Mouse (Mus musculus): Measurements from ENCODE around the gene Osbpl3. TPM values are rescaled to one million over a fixed set of nuclear protein-coding genes. Genes with fewer than 3 reads are reported as not detected.
A peak's percentile ranks its signal among the peaks of the same experiment; 100 is the strongest.

The Osbpl3 gene
- total and polyA plus RNA-seq, 2 experiments from 2014 or later: 3.6 to 5.6 TPM

DNA sequence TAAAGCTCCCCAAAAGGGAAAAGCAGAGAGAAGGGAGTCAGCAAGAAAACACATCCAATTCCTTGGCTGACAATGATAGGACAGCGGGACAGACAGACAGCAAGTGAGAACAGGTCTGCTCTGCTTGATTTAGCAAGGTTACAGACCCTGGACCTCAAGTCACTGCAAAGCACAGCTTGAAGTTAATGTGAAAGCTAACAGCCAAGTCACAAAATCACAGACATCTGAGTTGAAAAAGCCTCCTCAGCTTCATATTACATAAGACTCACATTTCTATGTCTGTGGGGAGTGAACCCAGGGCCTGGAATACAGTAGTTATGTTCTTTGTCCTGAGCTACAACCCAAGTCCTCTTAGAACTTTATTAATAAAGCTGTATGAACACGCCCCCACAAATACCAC is 35.6 kb downstream of the Osbpl3 start:
- H3K27me3 ChIP-seq (ENCODE audit: insufficient read depth, low read length): no peaks in the 10 kb centered on the region
- H3K9me3 ChIP-seq (ENCODE audit: low read length): no peaks in the 10 kb centered on the region
- H3K27ac ChIP-seq: no peak overlapping the region
- no peak overlapping the region for H3K4me2 ChIP-seq (ENCODE audit: low read depth, low read length)
- ATAC-seq: no peak
- TF ChIP-seq CTCF (IDR thresholded peaks at IDR 0.05; ENCODE audit: low read depth): no peak
- WGBS: 84% methylated on average over 2 of the region's 2 CpGs
- H3K36me3 ChIP-seq (ENCODE audit: insufficient read depth, low read length): no peaks in the 10 kb centered on the region
- no peaks in the 10 kb centered on the region for H3K4me1 ChIP-seq (ENCODE audit: insufficient read depth, low read length)
- no peak overlapping the region for H3K9ac ChIP-seq (replicated peaks; ENCODE audit: low read length)
- DNase-seq (ENCODE audit: low spot score): no peak
- no peak overlapping the region for H3K4me3 ChIP-seq (ENCODE audit: low read length)

DNA sequence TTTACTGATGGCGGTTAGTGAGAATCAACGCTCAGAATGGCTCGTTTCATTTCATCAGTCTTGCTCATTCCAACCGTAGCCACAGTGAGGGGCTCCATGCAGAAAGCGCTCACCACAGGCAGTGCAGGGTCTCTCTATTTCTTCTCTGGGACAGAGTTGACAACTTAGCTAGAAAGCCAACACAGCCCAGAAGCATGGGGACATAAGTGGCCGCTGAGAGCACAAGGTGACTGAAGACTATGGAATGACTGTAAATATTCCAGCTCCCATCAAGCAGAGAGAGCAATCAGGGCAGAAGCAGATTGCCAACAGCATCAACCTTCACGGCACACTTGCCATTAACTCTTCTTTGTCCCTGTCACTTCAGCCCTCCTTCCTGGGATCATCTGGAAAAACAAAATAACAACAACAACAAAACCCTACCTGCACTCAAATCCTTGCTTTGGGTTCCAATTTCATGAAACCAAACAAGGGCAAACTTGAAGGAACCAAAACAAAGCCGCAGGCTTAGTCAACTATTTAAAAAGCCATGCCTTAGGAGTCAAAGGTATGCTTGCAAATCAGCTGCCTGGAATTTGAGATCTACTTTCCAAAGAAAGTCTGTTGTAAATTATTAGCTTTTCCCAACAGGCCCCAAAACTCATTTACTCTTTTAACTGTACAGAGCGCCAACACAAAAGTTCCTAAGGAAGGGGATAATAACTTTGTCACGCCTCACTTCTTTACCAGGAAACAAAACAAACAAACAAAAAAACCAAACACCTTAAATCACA is 36.3 kb downstream of the Osbpl3 start:
- DNase-seq (ENCODE audit: low spot score) (no peak), ATAC-seq (no peak)
- Histone ChIP-seq H3K27ac (no peak overlapping the region), H3K36me3 (ENCODE audit: insufficient read depth, low read length) (no peaks in the 10 kb centered on the region), H3K27me3 (ENCODE audit: insufficient read depth, low read length) (no peaks in the 10 kb centered on the region), H3K4me3 (ENCODE audit: low read length) (no peak overlapping the region), H3K4me2 (ENCODE audit: low read depth, low read length) (no peak overlapping the region), H3K9me3 (ENCODE audit: low read length) (no peaks in the 10 kb centered on the region), H3K9ac (replicated peaks; ENCODE audit: low read length) (no peak overlapping the region), H3K4me1 (ENCODE audit: insufficient read depth, low read length) (no peaks in the 10 kb centered on the region)
- no peak for TF ChIP-seq CTCF (IDR thresholded peaks at IDR 0.05; ENCODE audit: low read depth)
- 85% methylated on average over 10 of the region's 10 CpGs for WGBS

DNA sequence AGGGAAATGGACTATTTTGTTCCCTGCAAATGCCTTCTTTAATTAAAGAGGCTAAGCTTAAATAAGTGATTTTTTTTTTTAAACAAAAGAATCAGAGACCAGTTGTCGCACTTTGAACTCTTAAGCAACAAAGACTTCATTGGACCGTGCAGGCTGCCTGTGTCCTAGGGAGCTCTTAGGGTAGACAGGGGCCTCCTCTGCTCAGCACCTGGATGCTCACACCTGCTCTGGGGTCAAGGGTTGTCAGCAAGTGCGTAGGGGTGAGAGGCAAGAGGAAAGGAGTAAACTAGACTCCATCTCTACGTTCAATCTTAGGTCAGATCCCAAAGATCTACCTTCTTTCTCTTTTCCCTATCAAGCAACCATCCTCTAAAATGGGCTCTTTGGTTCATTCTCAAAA is 37.0 kb downstream of the Osbpl3 start:
- H3K36me3 ChIP-seq (ENCODE audit: insufficient read depth, low read length): no peaks in the 10 kb centered on the region
- TF ChIP-seq CTCF (IDR thresholded peaks at IDR 0.05; ENCODE audit: low read depth): no peak
- H3K27me3 ChIP-seq (ENCODE audit: insufficient read depth, low read length): no peaks in the 10 kb centered on the region
- no peak overlapping the region for H3K4me3 ChIP-seq (ENCODE audit: low read length)
- H3K9ac ChIP-seq (replicated peaks; ENCODE audit: low read length): no peak overlapping the region
- WGBS: 86% methylated on average over 4 of the region's 4 CpGs
- ATAC-seq (no peak), DNase-seq (ENCODE audit: low spot score) (no peak)
- no peak overlapping the region for H3K27ac ChIP-seq
- H3K4me1 ChIP-seq (ENCODE audit: insufficient read depth, low read length): no peaks in the 10 kb centered on the region
- no peak overlapping the region for H3K4me2 ChIP-seq (ENCODE audit: low read depth, low read length)
- no peaks in the 10 kb centered on the region for H3K9me3 ChIP-seq (ENCODE audit: low read length)

DNA sequence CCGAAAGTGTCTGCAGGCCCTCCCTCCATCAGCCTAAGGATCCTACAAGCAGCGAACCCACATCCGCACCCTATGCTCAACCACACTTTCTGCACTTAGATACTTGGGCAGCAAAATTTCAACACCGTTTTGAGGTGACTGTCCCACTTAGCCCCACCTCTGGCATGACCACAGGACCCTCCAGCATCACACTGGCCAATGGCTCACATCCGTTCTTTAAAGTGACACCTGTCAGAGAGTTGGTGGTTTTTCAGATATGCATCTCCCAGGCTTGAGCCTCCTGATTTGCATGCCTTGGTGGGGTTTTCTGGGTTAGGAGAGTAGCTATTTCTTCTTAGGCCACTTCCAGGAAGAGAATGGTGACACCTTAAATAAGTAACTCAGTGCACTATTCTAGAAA is 39.1 kb downstream of the Osbpl3 start:
- Histone ChIP-seq H3K27me3 (ENCODE audit: insufficient read depth, low read length) (no peaks in the 10 kb centered on the region), H3K4me2 (ENCODE audit: low read depth, low read length) (no peak overlapping the region), H3K4me3 (ENCODE audit: low read length) (no peak overlapping the region), H3K4me1 (ENCODE audit: insufficient read depth, low read length) (peaks cover 3% of the 10 kb centered on the region; the same call in 1 of the 2 replicates), H3K27ac (no peak overlapping the region), H3K9ac (replicated peaks; ENCODE audit: low read length) (no peak overlapping the region), H3K36me3 (ENCODE audit: insufficient read depth, low read length) (no peaks in the 10 kb centered on the region), H3K9me3 (ENCODE audit: low read length) (no peaks in the 10 kb centered on the region)
- DNase-seq (ENCODE audit: low spot score): no peak
- TF ChIP-seq CTCF (IDR thresholded peaks at IDR 0.05; ENCODE audit: low read depth): no peak
- no peak for ATAC-seq
- 95% methylated on average over 5 of the region's 5 CpGs for WGBS

DNA sequence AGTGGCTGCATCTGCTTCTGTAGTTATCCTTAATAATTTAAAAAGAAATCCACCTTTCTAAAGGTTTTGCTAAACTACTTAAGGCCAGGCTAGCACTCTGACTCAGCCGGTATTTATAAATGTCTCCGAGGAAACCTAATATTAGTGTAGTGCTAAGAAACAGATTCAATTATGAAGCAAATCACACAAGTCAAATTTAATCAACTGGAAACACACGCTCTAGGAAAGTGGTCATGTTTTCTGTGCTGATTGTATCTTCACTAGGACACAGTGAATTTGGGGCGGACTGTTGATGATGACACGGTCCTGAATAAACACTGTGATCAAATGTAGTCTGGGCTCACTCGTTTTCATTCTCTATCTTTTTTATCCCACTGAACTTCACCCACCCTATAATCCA is 40.6 kb downstream of the Osbpl3 start:
- Histone ChIP-seq H3K4me3 (ENCODE audit: low read length) (no peak overlapping the region), H3K9ac (replicated peaks; ENCODE audit: low read length) (no peak overlapping the region), H3K27me3 (ENCODE audit: insufficient read depth, low read length) (no peaks in the 10 kb centered on the region), H3K9me3 (ENCODE audit: low read length) (no peaks in the 10 kb centered on the region), H3K4me2 (ENCODE audit: low read depth, low read length) (no peak overlapping the region), H3K27ac (no peak overlapping the region), H3K36me3 (ENCODE audit: insufficient read depth, low read length) (no peaks in the 10 kb centered on the region), H3K4me1 (ENCODE audit: insufficient read depth, low read length) (peaks cover 8% of the 10 kb centered on the region; the same call in 1 of the 2 replicates)
- 68% methylated on average over 6 of the region's 6 CpGs for WGBS
- ATAC-seq (no peak), DNase-seq (ENCODE audit: low spot score) (no peak)
- TF ChIP-seq CTCF (IDR thresholded peaks at IDR 0.05; ENCODE audit: low read depth): no peak

DNA sequence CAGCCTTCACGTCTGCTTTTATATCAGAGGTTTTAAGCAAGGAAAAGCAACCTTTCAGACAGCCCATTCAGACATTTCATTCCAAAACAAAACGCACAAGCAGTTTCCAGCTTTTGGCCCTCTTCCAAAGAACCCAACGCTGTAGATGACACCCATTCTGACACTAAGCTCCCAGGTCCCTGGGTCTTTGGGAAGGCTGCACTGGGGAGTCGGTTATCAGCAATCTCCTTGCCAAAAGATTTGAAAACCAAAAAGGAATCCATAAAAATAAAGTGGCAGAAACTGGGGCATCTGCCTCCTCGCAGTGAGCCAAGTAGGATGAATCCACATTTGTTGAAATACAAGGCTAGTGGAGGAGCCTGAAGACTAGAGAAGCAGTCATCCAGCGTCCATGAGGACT is 41.5 kb downstream of the Osbpl3 start:
- Histone ChIP-seq H3K4me3 (ENCODE audit: low read length) (no peak overlapping the region), H3K27ac (0 out of 2 replicates have a peak overlapping the region, but pooled peaks have one; percentile 20), H3K9ac (replicated peaks; ENCODE audit: low read length) (0 out of 2 replicates have a peak overlapping the region, but pooled peaks have one; percentile 1), H3K36me3 (ENCODE audit: insufficient read depth, low read length) (no peaks in the 10 kb centered on the region), H3K27me3 (ENCODE audit: insufficient read depth, low read length) (no peaks in the 10 kb centered on the region), H3K4me2 (ENCODE audit: low read depth, low read length) (no peak overlapping the region), H3K9me3 (ENCODE audit: low read length) (no peaks in the 10 kb centered on the region), H3K4me1 (ENCODE audit: insufficient read depth, low read length) (peaks cover 8% of the 10 kb centered on the region; the same call in 1 of the 2 replicates)
- no peak for TF ChIP-seq CTCF (IDR thresholded peaks at IDR 0.05; ENCODE audit: low read depth)
- DNase-seq (ENCODE audit: low spot score) (no peak), ATAC-seq (no peak)
- 39% methylated on average over 6 of the region's 6 CpGs for WGBS

DNA sequence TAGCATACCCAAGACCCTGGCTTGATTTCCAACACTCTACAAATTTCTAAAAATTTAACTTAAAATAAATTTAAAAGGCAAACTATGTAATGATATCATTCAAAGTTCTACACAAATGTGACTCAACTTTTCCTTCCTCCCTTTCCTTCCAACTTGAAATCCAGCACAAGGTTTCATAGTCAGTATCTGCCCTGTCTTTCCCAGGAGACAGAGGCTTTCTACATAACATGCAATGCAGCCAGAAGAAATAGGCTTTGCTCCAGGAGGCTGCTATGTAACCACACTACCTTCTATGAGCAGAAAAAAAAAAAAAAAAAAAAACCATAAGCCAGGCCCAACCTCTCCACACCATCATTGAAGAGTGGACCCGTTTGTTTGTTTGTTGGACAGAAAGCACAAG is 42.6 kb downstream of the Osbpl3 start:
- ATAC-seq (no peak), DNase-seq (ENCODE audit: low spot score) (no peak)
- WGBS: 79% methylated on average over 1 of the region's 1 CpGs
- Histone ChIP-seq H3K4me3 (ENCODE audit: low read length) (no peak overlapping the region), H3K9ac (replicated peaks; ENCODE audit: low read length) (no peak overlapping the region), H3K4me2 (ENCODE audit: low read depth, low read length) (no peak overlapping the region), H3K27ac (no peak overlapping the region), H3K36me3 (ENCODE audit: insufficient read depth, low read length) (no peaks in the 10 kb centered on the region), H3K9me3 (ENCODE audit: low read length) (no peaks in the 10 kb centered on the region), H3K27me3 (ENCODE audit: insufficient read depth, low read length) (no peaks in the 10 kb centered on the region), H3K4me1 (ENCODE audit: insufficient read depth, low read length) (peaks cover 8% of the 10 kb centered on the region; the same call in 1 of the 2 replicates)
- no peak for TF ChIP-seq CTCF (IDR thresholded peaks at IDR 0.05; ENCODE audit: low read depth)

Data from hindbrain, postnatal 0 days (tissue).